8 mouse cellular contexts compared by ENCODE assay signal in genomic region chr11:69662213-69662966, GRCm38 (mm10). TPM values are rescaled to one million over a fixed set of nuclear protein-coding genes. Genes with fewer than 3 reads are reported as not detected.
DNase-seq lines count a peak whose midpoint lies in the region; ATAC-seq and TF ChIP-seq lines count a peak whose summit lies in the region.

Gene Mpdu1, minus strand, starts transcription at chr11:69662642.

- H3K4me3 ChIP-seq in heart, embryonic 11.5 days (ENCODE audit: low read depth, low read length) = peak within 1 kb of the TSS; percentile 56
- peak within 1 kb of the TSS; percentile 70 for H3K4me3 ChIP-seq in kidney, embryonic 16.5 days (ENCODE audit: low read length)
- H3K4me3 ChIP-seq in liver, adult 2 months (ENCODE audit: insufficient read depth, low read depth, low read length) = peak within 1 kb of the TSS; percentile 65
- peak within 1 kb of the TSS; percentile 63 for H3K4me3 ChIP-seq in myocyte

- peaks cover 20% of the 10 kb centered on the region for H3K4me1 ChIP-seq in heart, embryonic 11.5 days (ENCODE audit: control insufficient read depth, insufficient read depth, low read length)
- peaks cover 16% of the 10 kb centered on the region for H3K4me1 ChIP-seq in kidney, embryonic 16.5 days (ENCODE audit: insufficient read depth, low read length)
- H3K4me1 ChIP-seq in liver, adult 2 months (ENCODE audit: control insufficient read depth, insufficient read depth, low read length) = peaks cover 9% of the 10 kb centered on the region

- H3K27me3 ChIP-seq in heart, embryonic 11.5 days (ENCODE audit: control insufficient read depth, insufficient read depth, low read length) = no peaks in the 10 kb centered on the region
- H3K27me3 ChIP-seq in kidney, embryonic 16.5 days (ENCODE audit: insufficient read depth, low read length) = no peaks in the 10 kb centered on the region
- H3K27me3 ChIP-seq in liver, adult 2 months (ENCODE audit: control insufficient read depth, insufficient read depth, low read length) = no peaks in the 10 kb centered on the region
- H3K27me3 ChIP-seq in myocyte (ENCODE audit: control insufficient read depth, insufficient read depth, insufficient read length) = no peaks in the 10 kb centered on the region
- no peaks in the 10 kb centered on the region for H3K27me3 ChIP-seq in splenic B cell, adult 2 months (ENCODE audit: control insufficient read depth, insufficient read depth, low read length, poor library complexity, severe bottlenecking)

- peak; percentile 53 for TF ChIP-seq CTCF in liver, adult 2 months (IDR thresholded peaks at IDR 0.05; ENCODE audit: low read depth, low read length)

- peak; percentile 93 for ATAC-seq in erythroblast, adult 5-6 weeks (replicated peaks; ENCODE audit: low FRiP score, poor library complexity, severe bottlenecking)
- ATAC-seq in heart, embryonic 11.5 days (replicated peaks; ENCODE audit: insufficient number of reproducible peaks, low FRiP score, low TSS enrichment) = peak; percentile 90
- peak; percentile 96 for ATAC-seq in kidney, embryonic 16.5 days (ENCODE audit: low FRiP score, low TSS enrichment)

- WGBS in heart, embryonic 11.5 days (ENCODE audit: insufficient replicate concordance) = under 1% methylated on average over 48 of the region's 48 CpGs
- under 1% methylated on average over 48 of the region's 48 CpGs for WGBS in kidney, embryonic 16.5 days
- under 1% methylated on average over 48 of the region's 48 CpGs for WGBS in liver, adult 2 months

- peak within 1 kb of the TSS; percentile 29 for H3ac ChIP-seq in myocyte (ENCODE audit: control insufficient read depth, insufficient read length)

- peak; percentile 92 to 94 for DNase-seq in B cell, adult 2 months
- peak; percentile 99 for DNase-seq in brain, adult 2 months (ENCODE audit: low read depth, low spot score)
- peak; percentile 83 for DNase-seq in liver, adult 2 months (ENCODE audit: extremely low read depth, low read depth, low spot score)
- peak; percentile 97 for DNase-seq in splenic B cell, adult 2 months (ENCODE audit: low read depth, low spot score)

- peak within 1 kb of the TSS; percentile 81 for H3K9ac ChIP-seq in heart, embryonic 11.5 days (ENCODE audit: low read depth, low read length)
- peak within 1 kb of the TSS; percentile 74 for H3K9ac ChIP-seq in kidney, embryonic 16.5 days (replicated peaks; ENCODE audit: low read length)
- H3K9ac ChIP-seq in liver, adult 2 months (ENCODE audit: low read depth, low read length) = peak within 1 kb of the TSS; percentile 79

- peak; percentile 82; the same call in 1 of the 2 replicates for TF ChIP-seq POLR2A in liver, adult 2 months (IDR thresholded peaks at IDR 0.05; ENCODE audit: extremely low read depth, insufficient read depth, low read length)
- peak; percentile 90 for TF ChIP-seq POLR2A in myocyte (IDR thresholded peaks at IDR 0.05; ENCODE audit: insufficient read length, low read depth)

- H3K36me3 ChIP-seq in heart, embryonic 11.5 days (ENCODE audit: control insufficient read depth, insufficient read depth, low read length) = peaks cover 19% of the 10 kb centered on the region; the same call in 1 of the 2 replicates
- H3K36me3 ChIP-seq in kidney, embryonic 16.5 days (ENCODE audit: insufficient read depth, low read length) = peaks cover 44% of the 10 kb centered on the region
- H3K36me3 ChIP-seq in liver, adult 2 months (ENCODE audit: control insufficient read depth, insufficient read depth, low read length) = peaks cover 3% of the 10 kb centered on the region; the same call in 1 of the 2 replicates
- peaks cover 17% of the 10 kb centered on the region for H3K36me3 ChIP-seq in myocyte (ENCODE audit: control insufficient read depth, insufficient read depth)
- H3K36me3 ChIP-seq in splenic B cell, adult 2 months (ENCODE audit: control insufficient read depth, insufficient read depth, low read length, poor library complexity, severe bottlenecking) = peaks cover 4% of the 10 kb centered on the region; the same call in 1 of the 2 replicates

- H3K79me2 ChIP-seq in liver, adult 2 months (ENCODE audit: control insufficient read depth, insufficient read depth, low read length) = no peaks in the 10 kb centered on the region; the same call in 1 of the 2 replicates
- H3K79me2 ChIP-seq in myocyte (ENCODE audit: control insufficient read depth, insufficient read depth) = peaks cover 23% of the 10 kb centered on the region

- H3K4me2 ChIP-seq in heart, embryonic 11.5 days = peak within 1 kb of the TSS; percentile 76
- H3K4me2 ChIP-seq in kidney, embryonic 16.5 days (replicated peaks; ENCODE audit: low read depth, low read length) = peak within 1 kb of the TSS; percentile 59
- peak within 1 kb of the TSS; percentile 92 for H3K4me2 ChIP-seq in myocyte (ENCODE audit: low read depth)

- no peaks in the 10 kb centered on the region for H3K9me3 ChIP-seq in heart, embryonic 11.5 days (replicated peaks; ENCODE audit: control insufficient read depth, low read length)
- no peaks in the 10 kb centered on the region for H3K9me3 ChIP-seq in kidney, embryonic 16.5 days (ENCODE audit: low read length)

- peak within 1 kb of the TSS; percentile 97 for H3K27ac ChIP-seq in heart, embryonic 11.5 days (ENCODE audit: low read depth, low read length)
- peak within 1 kb of the TSS; percentile 93 for H3K27ac ChIP-seq in kidney, embryonic 16.5 days (ENCODE audit: low read length)
- peak within 1 kb of the TSS; percentile 87 for H3K27ac ChIP-seq in liver, adult 2 months (replicated peaks; ENCODE audit: insufficient read depth, low read depth, low read length)

TF ChIP-seq in myocyte, 11 proteins besides CTCF, POLR2A, EP300 and RAD21:
- TF ChIP-seq MYOD1 (IDR thresholded peaks at IDR 0.05; ENCODE audit: control insufficient read depth in 1 of 3, insufficient read length in 2 of 3, low read depth in 2 of 3) (no peak), SRF (IDR thresholded peaks at IDR 0.05; ENCODE audit: control insufficient read depth, insufficient read length, low read depth) (peak; percentile 100), CEBPB (IDR thresholded peaks at IDR 0.05; ENCODE audit: insufficient read depth, poor library complexity, severe bottlenecking) (no peak), POLR2AphosphoS2 (IDR thresholded peaks at IDR 0.05; ENCODE audit: insufficient read length, low read depth) (peak; percentile 91), TCF12 (IDR thresholded peaks at IDR 0.05; ENCODE audit: insufficient read depth, poor library complexity, severe bottlenecking) (no peak), REST (IDR thresholded peaks at IDR 0.05; ENCODE audit: insufficient read depth, insufficient read length) (no peak), MAX (IDR thresholded peaks at IDR 0.05; ENCODE audit: low read depth) (no peak), MYOG (IDR thresholded peaks at IDR 0.05; ENCODE audit: control insufficient read depth in 1 of 3, insufficient read depth in 1 of 3, insufficient read length in 2 of 3, low read depth in 2 of 3) (no peak), E2F4 (IDR thresholded peaks at IDR 0.05; ENCODE audit: insufficient read depth) (peak; percentile 85), USF1 (IDR thresholded peaks at IDR 0.05; ENCODE audit: low read depth) (no peak), TCF3 (IDR thresholded peaks at IDR 0.05; ENCODE audit: insufficient read length, low read depth) (no peak)
TF ChIP-seq in myocyte: peak in this region for 3.

RNA-seq across cellular contexts. Expression of gene Mpdu1, which starts in this region (rescaled TPM):
- total RNA-seq in erythroblast, adult 5-6 weeks (2015; ENCODE audit: low replicate concordance) = 2.9 and 15.6 TPM in 2 replicates
- total RNA-seq in erythroblast, adult 5-6 weeks (2017; ENCODE audit: low replicate concordance) = 6.4 and 19.6 TPM in 2 replicates
- 16.5 and 35.1 TPM in 2 replicates for polyA plus RNA-seq in heart, embryonic 11.5 days (2014; fragmentation: Nextera tagmentation; extraction: Ambion mirVana)
- polyA plus RNA-seq in kidney, embryonic 16.5 days (2015; fragmentation: Nextera tagmentation; extraction: Ambion mirVana) = 79.5 and 84.0 TPM in 2 replicates
- 49.9 and 53.5 TPM in 2 replicates for total RNA-seq in liver, adult 2 months (2014; rRNA removed)
- 100 and 115 TPM in 2 replicates for polyA plus RNA-seq in liver, adult 2 months (2012; rRNA removed)
- 39.1 TPM for polyA plus RNA-seq in myocyte (2012; fragmentation: generic; extraction: Trizol)

Comparison
In these comparisons a context has a peak if more than half of its experiments do, and no peak if none do; other contexts are left out.
1. Peak in every context shown above with its lines: DNase-seq, ATAC-seq, H3K4me3 ChIP-seq and H3K27ac ChIP-seq.